Mouse (Mus musculus) forebrain, postnatal 0 days (tissue): ENCODE measurements at regions not wholly inside any gene's neighbourhood (a gene's known extent, or its start where the extent isn't known, plus 50 kb on each side); places are given as distances from the start of the nearest gene placed in this dataset.

Source experiments
- ATAC-seq: fragments of 200-750 bp; cut with Nextera tagmentation; 2 replicates; pipeline ENCODE4 v1.8.0; 2017; ENCODE audit warnings: mild to moderate bottlenecking, moderate library complexity
- DNase-seq: peaks from one replicate; pipeline ENCODE4 v3.0.0-alpha.2; 2015
- H3K27ac ChIP-seq: fragments of 300-500 bp; sonication (generic); 2 replicates; pipeline ENCODE4 v1.5.1; 2014; ENCODE audit warnings: low read depth, mild to moderate bottlenecking, antibody characterized with exemption, low read length, moderate library complexity, mixed read lengths
- H3K27me3 ChIP-seq: fragments of 300-500 bp; sonication (generic); 2 replicates; pipeline ENCODE4 v1.6.1; 2014; ENCODE audit warnings: mild to moderate bottlenecking, low read length, mixed read lengths; ENCODE audit not compliant: insufficient read depth
- H3K36me3 ChIP-seq: fragments of 300-500 bp; sonication (generic); 2 replicates; pipeline ENCODE4 v1.6.1; 2014; ENCODE audit warnings: mild to moderate bottlenecking, moderate library complexity; ENCODE audit not compliant: insufficient read depth
- H3K4me1 ChIP-seq: fragments of 300-500 bp; sonication (generic); 2 replicates; pipeline ENCODE4 v1.6.1; 2014; ENCODE audit warnings: antibody characterized with exemption; ENCODE audit not compliant: insufficient read depth
- H3K4me2 ChIP-seq: fragments of 300-500 bp; sonication (generic); 2 replicates; pipeline ENCODE4 v1.6.1; 2014; ENCODE audit warnings: low read depth, mild to moderate bottlenecking, moderate library complexity
- H3K4me3 ChIP-seq: fragments of 300-500 bp; sonication (generic); 2 replicates; pipeline ENCODE4 v1.5.1; 2014; ENCODE audit warnings: low read depth, low read length, mixed read lengths
- H3K9ac ChIP-seq: fragments of 300-500 bp; sonication (generic); 2 replicates; pipeline ENCODE4 v1.6.1; 2014; ENCODE audit warnings: mild to moderate bottlenecking
- H3K9me3 ChIP-seq: fragments of 300-500 bp; sonication (generic); 2 replicates; pipeline ENCODE4 v1.6.1; 2016; ENCODE audit warnings: low read length
- CTCF ChIP-seq: sonication (generic); IDR thresholded peaks from 2 replicates; pipeline ENCODE4 v1.5.1; 2016; ENCODE audit warnings: antibody characterized with exemption, control low read depth, low read depth
- WGBS: fragments of 180-500 bp; shearing (Covaris S2); extraction: QIAGEN DNeasy Blood & Tissue Kit; methylation state at CpG from one replicate; pipeline ENCODE4 v1.1.7; 2014; 5-methylcytosine and 5-hydroxymethylcytosine counted together

- ATAC-seq (no peak), DNase-seq (no peak)
- Histone ChIP-seq H3K4me2 (no peak overlapping the region), H3K27me3 (no peaks in the 10 kb centered on the region), H3K4me1 (no peaks in the 10 kb centered on the region; the same call in 1 of the 2 replicates), H3K4me3 (no peak overlapping the region), H3K36me3 (no peaks in the 10 kb centered on the region), H3K9ac (no peak overlapping the region), H3K27ac (no peak overlapping the region), H3K9me3 (no peaks in the 10 kb centered on the region)
- no peak for TF ChIP-seq CTCF
- 85% methylated on average over 3 of the region's 3 CpGs for WGBS
Observed at GRCm38 (mm10) chr9:82712769-82713733, 116.3 kb upstream of the Irak1bp1 start.

- DNase-seq (no peak), ATAC-seq (no peak)
- Histone ChIP-seq H3K27ac (no peak overlapping the region), H3K9me3 (no peaks in the 10 kb centered on the region), H3K9ac (no peak overlapping the region), H3K4me1 (no peaks in the 10 kb centered on the region), H3K27me3 (no peaks in the 10 kb centered on the region), H3K4me3 (no peak overlapping the region), H3K36me3 (no peaks in the 10 kb centered on the region), H3K4me2 (no peak overlapping the region)
- no peak for TF ChIP-seq CTCF
- WGBS: 78% methylated on average over 3 of the region's 3 CpGs
Observed at GRCm38 (mm10) chr9:82728652-82729051, 100.7 kb upstream of the Irak1bp1 start.

- Histone ChIP-seq H3K9ac (no peak overlapping the region), H3K36me3 (no peaks in the 10 kb centered on the region)
Observed at GRCm38 (mm10) chr9:82729646-82730045, 99.7 kb upstream of the Irak1bp1 start.

GRCm38 (mm10) chr9:82733024-82733585, 96.2 kb upstream of the Irak1bp1 start:
- Histone ChIP-seq H3K9me3 (no peaks in the 10 kb centered on the region), H3K27ac (no peak overlapping the region), H3K4me3 (no peak overlapping the region), H3K9ac (no peak overlapping the region), H3K4me2 (no peak overlapping the region), H3K36me3 (no peaks in the 10 kb centered on the region), H3K4me1 (no peaks in the 10 kb centered on the region), H3K27me3 (no peaks in the 10 kb centered on the region)
- no peak for TF ChIP-seq CTCF
- DNase-seq (no peak), ATAC-seq (no peak)
- 84% methylated on average over 3 of the region's 3 CpGs for WGBS

More at GRCm38 (mm10) chr9:82729646-82730045, 99.7 kb upstream of the Irak1bp1 start:
- DNase-seq: no peak
- TF ChIP-seq CTCF: no peak
- Histone ChIP-seq H3K9me3 (no peaks in the 10 kb centered on the region), H3K27me3 (no peaks in the 10 kb centered on the region), H3K4me2 (no peak overlapping the region), H3K4me1 (no peaks in the 10 kb centered on the region), H3K4me3 (no peak overlapping the region), H3K27ac (no peak overlapping the region)
- no peak for ATAC-seq
- WGBS: 75% methylated on average over 4 of the region's 4 CpGs

GRCm38 (mm10) chr9:82734959-82735358, 94.4 kb upstream of the Irak1bp1 start:
- WGBS: 75% methylated on average over 2 of the region's 2 CpGs
- H3K27ac ChIP-seq: no peak overlapping the region
- H3K4me2 ChIP-seq: no peak overlapping the region
- H3K9ac ChIP-seq: no peak overlapping the region
- H3K4me3 ChIP-seq: no peak overlapping the region
- H3K9me3 ChIP-seq: no peaks in the 10 kb centered on the region
- no peak for DNase-seq
- no peaks in the 10 kb centered on the region for H3K27me3 ChIP-seq
- no peak for ATAC-seq
- no peaks in the 10 kb centered on the region for H3K4me1 ChIP-seq
- no peaks in the 10 kb centered on the region for H3K36me3 ChIP-seq
- TF ChIP-seq CTCF: no peak

- no peaks in the 10 kb centered on the region for H3K36me3 ChIP-seq
- no peaks in the 10 kb centered on the region for H3K9me3 ChIP-seq
- DNase-seq: no peak
- TF ChIP-seq CTCF: no peak
- no peak for ATAC-seq
- H3K27me3 ChIP-seq: no peaks in the 10 kb centered on the region
- no peak overlapping the region for H3K27ac ChIP-seq
- H3K4me1 ChIP-seq: no peaks in the 10 kb centered on the region
- no peak overlapping the region for H3K4me2 ChIP-seq
- no peak overlapping the region for H3K4me3 ChIP-seq
- 69% methylated on average over 5 of the region's 5 CpGs for WGBS
- H3K9ac ChIP-seq: no peak overlapping the region
Observed at GRCm38 (mm10) chr9:82759979-82760378, 69.4 kb upstream of the Irak1bp1 start.

- Histone ChIP-seq H3K27me3 (no peaks in the 10 kb centered on the region), H3K9ac (no peak overlapping the region), H3K36me3 (no peaks in the 10 kb centered on the region), H3K27ac (no peak overlapping the region), H3K4me2 (no peak overlapping the region), H3K9me3 (no peaks in the 10 kb centered on the region), H3K4me1 (no peaks in the 10 kb centered on the region), H3K4me3 (no peak overlapping the region)
- WGBS: 90% methylated on average over 9 of the region's 9 CpGs
- DNase-seq (no peak), ATAC-seq (no peak)
- no peak for TF ChIP-seq CTCF
Observed at GRCm38 (mm10) chr9:82760682-82761468, 68.5 kb upstream of the Irak1bp1 start.
